Mouse (Mus musculus): ENCODE data around the gene Gm21985.

The Gm21985 gene

DNA sequence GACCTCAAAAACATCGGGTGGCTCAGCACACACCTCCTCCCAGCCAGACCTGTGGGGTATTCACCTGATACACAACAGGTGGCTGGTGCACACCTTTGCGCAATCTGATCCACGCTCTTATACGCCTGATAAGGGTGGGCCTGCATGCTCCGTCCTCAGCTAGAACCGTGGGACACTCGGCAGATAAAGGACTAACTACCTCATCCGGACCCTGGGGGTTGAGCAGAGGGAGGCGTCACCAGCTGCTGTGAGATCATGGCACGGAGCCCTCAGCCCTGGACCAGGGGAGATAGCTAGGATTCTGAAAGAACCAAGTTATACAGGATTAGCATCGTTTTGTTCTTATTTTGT is at the start of gene Gm21985:
TSS of gene Gm21985 (plus strand) at position 73 of the 351 bp plus-strand sequence.
- DNase-seq: peak; percentile 56 to 73

DNA sequence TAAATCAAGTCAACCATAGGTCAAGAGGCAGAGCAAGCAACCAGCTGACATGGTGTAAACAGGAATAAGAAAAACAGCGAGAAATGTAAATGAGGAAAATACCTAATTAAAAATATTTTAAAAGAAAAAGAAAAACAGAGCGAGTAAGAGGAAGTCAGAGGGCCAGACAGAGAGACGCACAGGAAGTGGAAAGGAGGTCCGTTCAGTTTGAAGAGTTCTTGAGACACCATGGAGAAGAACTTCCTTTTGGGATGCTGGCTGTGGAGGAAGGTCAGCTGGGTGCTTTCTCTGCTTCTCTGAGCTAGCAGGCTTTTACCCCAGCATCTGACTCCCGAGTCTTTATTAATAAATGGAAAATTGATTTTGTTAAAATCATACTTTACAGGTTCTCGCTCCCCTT is 48.5 kb upstream of the Gm21985 start:
- no peak for DNase-seq

DNA sequence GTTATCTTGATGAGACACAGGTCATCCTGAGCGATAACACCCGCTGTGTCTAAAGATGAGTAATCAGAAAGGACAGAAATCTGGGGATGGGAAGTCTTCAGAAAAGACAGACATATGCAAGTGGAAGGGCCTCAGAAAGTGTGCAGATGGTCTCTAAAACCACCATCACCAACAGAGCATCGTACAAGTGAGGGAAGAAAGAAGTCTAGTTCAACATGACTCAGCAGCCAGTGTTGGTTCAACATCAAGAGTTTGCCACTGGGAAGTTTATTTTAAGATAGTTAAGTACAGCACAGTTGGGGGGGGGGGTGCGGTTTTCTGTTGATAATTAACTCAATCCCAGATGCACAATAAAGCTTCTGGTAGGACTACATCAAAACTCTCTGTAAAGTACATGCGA is 45.2 kb upstream of the Gm21985 start:
- no peak for DNase-seq

DNA sequence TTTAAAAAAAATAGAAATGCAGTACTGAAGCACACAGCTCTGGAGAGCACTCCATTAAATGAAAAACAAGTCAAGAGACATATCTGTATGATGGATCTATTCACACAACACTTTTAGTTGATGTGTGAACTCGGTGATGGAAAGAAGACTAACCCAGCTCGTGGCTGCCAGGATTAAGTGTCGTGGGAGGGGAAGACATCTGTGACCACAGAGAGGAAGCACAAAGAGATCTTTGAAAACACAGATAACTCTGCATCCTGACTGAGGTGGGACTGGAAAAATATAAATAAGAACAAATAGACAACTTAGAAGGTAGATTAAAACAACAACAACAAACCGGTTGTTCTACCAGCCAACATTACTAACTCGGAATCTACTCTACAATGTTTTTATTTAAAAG is 43.5 kb upstream of the Gm21985 start:
- DNase-seq: no peak

DNA sequence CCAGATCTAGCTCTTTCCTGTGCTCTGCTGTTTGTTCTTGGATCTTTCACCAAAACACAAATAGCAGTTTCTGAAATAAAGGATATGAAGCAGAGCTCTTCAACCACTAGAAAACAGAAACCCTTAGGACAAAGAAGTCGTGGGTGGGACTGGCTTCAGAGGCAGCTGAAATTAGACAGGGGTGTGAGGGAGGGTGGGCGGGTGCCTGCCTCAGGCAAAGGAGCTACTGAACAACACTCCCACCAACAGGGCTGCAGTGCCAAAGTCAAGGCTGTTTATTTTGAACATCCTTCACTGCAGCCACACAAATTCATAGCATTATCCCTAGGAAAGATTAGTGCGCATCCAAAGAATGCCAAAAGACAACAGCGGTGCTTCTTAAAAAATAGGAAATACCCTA is 41.8 kb upstream of the Gm21985 start:
- DNase-seq: no peak

DNA sequence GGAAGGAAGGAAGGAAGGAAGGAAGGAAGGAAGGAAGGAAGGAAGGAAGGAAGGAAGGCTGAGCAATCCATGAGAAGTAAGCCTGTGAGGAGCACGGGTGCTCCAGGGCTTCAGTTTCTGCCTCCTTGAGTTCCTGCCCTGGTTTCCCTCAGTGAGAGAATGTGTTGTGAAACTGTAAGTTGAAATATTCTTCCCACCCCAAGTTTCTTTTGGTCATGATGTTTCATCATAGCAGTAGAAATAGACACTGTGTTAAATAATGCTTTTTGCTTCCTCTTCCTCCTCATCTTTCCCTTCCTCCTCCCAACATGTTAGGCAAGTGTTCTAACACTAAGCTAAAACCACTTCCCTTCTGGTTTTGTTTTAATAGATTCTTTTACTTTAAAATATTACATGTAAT is 33.5 kb upstream of the Gm21985 start:
- DNase-seq: no peak

DNA sequence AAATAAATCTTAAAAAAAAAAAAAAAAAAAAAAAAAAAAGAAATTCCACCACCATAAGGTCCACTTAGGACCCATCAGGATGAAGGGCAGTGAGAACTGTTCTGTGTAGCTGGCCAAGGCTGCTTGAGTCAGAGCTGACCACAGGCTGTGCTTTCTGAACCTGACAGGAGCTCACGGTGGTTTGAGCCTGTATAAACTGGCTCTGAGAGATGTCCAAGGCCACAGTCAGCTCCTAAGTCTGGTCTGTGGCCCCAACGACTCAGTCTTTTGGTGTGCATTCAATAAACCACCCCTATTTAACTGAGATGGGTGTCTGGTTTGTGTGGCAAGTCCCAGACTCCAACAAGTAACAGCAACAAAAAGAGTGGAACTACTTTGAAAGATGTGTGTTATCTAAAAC is 29.5 kb upstream of the Gm21985 start:
- DNase-seq: no peak

DNA sequence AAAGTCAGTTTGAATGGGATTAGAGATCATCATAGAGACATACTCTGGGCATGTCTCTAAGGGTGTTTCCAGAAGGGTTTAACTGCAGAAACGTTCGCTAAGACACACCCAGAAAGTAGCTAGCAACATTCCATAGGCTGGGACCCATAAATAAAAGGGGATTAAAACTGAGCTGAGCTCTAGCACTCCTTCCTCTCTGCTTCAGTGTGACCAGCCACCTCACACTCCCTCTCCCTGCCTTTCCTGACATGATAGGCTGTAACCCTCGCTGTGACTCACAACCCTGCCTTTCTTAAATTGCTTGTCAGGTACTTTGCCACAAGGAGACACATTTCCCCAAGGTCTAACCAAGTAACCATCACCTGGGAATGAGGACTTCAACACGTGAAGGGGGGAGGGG is 28.1 kb upstream of the Gm21985 start:
- no peak for DNase-seq

DNA sequence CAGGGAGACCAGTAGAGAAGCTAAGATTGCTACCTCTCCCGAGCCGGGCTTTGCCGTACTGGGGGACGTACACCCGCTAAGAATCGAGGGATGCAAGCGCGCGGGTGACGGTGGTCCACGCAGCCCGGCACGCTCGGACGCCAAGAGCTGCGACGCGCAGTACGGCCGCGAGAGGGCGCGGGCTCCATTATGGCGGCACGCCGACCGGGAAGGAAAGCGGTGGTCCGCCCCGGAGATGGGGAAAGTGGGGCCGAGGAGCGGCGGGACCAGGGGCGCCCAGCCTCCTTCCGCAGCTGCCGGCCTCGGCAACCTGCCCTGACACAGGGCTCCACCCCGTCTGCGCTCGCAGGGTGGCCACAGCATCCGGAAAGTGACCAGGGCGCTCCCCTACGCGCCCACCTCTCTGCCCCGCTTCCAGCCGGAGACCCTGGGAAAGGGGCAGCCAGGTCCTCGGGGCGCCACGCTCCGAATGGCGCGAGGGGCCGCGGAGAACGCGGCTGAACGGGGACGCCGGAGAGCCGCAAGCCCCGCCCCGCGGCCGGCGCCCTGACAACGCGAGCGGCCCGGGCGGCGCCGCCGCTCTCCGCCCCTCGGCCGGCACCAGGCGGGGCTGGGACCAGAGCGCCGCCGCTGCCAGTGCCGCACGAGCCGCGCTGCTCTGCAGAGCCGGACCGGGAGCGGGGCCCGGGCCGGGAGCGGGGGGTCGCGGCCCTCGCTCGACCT is 26.7 kb upstream of the Gm21985 start, which contains the start of gene Lpcat4:
TSS of gene Lpcat4 (plus strand) at position 257 of the 723 bp plus-strand sequence.
- peak; percentile 80 to 92 for DNase-seq

DNA sequence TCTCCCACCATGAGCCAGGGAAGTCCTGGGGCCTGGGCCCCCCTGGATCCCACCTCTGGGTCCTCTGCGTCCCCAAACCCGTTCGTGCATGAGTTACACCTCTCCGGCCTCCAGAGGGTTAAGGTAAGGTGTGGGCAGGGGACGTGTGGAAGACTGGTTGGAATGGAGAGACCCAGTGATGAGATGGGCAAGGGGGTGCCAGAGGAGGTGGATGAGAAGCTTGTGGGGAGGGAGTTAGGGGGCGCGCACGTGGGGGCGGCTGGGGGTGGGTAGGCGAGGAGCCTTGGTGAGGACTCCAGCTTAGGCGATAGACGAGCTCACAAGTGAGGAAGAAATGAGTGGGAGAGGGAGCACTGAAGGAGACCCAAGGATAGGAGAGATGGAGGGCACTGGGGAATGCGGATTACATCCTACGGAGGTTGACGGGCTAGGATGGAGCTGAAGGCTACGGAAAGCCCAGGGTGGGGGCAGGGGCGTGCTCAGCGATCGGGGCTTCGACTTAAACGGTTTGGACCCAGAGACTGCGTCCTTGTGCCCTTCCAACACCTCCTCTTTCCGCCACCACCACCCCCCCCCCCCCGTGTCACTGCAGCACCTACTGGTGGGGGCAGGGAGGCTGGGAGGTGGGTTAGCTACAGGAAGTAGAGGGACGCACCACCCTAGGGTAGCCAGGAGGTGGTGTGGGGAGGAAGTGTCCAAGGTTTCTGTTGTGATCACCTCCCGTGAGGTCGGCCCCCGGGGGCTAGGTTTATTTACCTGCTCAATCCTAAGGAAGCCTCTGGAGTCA is 26.0 kb upstream of the Gm21985 start:
- DNase-seq: peak in 1 of 2 experiments; percentile 36

DNA sequence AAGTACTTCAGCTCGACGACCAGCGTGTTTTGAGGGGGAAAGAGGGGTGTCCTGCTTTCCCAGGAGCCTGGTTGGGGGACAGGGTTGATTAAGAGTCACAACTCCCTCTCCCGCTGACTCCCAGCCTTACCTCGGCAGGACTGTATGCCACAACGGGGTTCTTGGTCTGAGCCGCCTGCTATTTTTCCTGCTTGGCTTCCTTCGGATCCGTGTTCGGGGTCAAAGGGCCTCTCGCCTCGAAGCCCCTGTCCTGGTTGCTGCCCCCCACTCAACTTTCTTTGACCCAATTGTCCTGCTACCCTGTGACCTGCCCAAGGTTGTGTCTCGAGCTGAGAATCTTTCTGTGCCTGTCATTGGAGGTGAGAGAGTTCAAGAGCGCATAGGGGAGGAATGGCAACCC is 24.3 kb upstream of the Gm21985 start:
- DNase-seq: no peak

DNA sequence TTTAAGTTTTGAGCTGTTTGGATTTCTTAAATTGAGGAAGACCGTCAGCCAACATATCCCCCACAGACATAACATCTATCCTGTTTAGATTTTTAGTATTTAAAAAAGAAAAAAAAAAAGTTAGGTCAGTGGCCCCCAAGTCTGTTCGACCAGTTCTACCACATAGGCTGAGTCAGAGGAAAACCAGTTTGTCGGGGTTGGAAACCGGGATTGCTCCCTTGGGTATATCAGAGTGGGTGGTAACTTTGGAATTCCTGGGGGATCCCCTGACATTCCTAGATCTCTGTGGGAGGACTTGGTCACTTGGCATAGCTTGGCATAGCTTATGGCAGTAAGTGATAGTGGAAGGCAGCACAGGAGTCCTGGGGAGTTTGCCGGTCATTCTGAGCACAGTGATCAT is 20.8 kb upstream of the Gm21985 start:
- DNase-seq: no peak

DNA sequence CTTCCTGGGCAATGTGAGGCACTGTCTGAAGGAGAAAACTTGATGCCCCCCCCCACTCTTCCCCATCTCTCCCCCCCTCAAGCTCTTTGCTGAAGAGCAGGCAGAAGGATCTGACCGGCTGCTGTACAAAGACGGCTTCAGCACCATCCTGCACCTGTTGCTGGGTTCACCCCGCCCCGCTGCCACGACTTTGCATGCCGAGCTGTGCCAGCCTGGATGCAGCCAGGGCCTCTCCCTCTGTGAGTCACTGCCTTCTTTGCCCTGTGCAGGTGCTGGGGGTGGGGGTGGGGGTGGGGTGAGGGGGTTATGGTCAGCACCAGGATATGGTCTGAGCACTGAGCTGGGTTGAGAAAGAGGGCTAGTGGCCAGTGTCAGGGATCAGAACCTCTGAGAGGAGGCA is 19.9 kb upstream of the Gm21985 start:
- no peak for DNase-seq

DNA sequence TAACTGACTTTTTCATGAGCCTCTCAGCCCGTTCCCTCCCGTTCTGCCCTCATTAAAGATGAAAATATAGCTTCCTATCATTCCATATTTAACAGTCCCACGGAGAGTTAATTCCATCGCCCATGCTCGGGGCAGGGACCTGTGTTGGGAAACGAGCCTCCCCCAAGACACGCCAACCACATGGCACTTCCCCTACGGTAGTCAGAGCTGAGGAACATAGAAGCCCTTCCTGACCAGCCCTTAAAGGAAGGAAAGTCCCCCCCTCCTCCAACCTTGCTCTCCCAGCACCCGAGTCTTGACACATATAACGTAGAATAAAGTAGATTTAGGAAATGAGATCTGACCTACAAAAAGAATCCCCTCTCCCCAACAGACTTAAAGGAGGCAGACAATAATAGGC is 18.8 kb upstream of the Gm21985 start:
- no peak for DNase-seq

DNA sequence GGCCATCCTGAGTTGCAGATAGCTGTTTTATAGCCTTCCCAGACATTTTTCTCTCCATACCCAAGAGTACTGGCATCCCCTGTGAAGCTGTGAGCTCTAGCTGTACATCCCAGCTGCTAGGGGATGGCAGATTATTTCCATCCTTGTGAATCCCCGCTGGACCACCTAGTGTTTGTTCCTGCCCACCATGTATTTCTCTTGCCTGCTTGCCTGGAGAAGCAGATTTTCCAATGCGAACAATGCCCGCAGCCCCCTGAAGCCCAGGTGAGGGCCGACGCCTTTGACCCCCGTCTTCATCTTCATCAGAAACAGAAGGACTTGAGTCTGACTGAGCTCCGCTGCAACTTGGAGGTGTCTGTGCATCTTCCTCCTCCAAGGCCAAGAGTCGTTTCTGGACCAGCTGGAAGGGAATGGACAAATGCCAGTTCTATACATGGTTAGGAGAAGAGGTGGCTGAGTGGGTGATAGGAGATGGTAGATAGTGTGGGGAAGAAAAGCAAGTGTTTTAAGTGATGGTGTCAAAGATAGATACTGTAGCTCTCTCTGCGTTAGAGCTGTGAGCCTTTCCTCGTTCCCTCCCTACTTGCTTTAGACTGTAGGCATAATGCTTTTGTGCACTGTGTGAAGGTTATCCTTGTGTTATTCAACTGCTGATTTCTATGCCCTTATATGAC is 16.2 kb upstream of the Gm21985 start:
- no peak for DNase-seq

DNA sequence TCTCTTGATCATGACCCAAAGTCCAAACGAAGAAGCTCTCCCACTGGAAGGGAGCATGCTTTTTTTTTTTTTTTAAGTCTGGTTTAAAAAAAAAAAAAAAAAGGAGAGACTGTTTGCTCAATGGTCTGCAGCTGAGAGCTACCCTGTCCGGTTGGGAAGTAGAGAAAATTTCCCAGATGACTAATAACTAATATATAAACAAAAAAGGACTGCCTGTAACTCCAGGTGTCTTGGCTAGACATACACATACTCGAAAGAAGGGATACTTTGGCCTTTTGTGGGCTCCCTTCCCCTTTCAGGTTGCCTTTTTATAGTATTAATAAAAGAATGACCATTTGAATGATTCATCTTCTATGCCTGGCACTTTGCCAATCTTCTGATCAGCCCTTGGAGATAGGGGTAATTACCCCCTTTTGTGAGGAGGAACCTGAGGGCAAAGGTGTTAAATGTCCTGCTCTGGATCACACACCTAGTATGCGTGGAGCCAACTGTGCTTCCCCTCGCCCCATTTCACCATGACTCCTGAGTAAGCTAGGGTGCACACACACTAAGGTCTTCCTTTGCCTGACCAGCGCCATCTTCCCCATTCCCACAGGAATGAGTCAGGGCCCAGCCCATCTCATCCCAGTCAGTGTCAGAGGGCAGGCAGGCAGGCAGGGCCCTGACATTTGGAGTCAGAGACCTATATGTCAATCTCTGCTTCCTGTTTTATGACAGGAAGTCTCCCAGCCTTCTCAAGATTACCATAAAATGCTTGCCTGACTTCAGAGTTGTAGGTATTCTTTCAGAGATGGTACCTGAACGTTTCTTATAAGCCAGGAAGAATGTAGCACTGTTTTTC is 11.2 kb upstream of the Gm21985 start:
- no peak for DNase-seq

DNA sequence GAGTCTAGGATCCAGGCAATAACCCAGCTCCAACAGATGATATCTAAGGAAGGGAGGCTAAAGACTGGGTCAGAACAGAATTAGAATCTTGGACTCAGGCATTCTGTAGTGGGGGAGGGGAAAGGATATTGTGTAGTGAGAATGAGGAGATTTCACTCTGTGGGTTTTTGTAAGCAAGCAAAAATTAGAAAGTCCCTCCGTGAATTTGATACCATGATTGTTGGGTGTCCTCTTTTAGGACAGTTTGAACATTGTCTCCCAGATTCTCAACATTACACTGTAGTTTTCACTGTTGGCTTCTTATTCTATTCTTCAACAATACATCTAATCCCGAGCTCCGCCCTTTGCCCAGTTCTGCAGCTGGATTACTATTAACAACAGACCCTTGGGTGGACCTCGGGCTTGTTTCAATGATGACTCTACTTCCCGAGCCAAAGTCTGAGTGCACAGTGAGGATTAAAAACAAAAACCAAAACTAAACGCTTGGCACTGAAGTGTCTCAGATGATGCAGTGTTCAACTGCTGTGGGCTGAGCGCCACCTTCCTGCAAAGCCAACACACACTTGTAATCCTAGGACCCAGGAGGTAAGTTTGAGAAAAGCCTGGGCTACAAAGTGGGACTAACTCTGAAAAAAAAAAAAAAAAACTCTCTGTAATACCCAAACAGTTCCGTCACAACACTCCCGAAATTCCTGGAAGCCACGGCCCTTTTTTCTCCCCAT is 6.7 kb upstream of the Gm21985 start, which contains the start of gene Nutm1:
TSS of gene Nutm1 (minus strand) at position 51 of the 722 bp plus-strand sequence.
- peak in 1 of 2 experiments; percentile 49 for DNase-seq

DNA sequence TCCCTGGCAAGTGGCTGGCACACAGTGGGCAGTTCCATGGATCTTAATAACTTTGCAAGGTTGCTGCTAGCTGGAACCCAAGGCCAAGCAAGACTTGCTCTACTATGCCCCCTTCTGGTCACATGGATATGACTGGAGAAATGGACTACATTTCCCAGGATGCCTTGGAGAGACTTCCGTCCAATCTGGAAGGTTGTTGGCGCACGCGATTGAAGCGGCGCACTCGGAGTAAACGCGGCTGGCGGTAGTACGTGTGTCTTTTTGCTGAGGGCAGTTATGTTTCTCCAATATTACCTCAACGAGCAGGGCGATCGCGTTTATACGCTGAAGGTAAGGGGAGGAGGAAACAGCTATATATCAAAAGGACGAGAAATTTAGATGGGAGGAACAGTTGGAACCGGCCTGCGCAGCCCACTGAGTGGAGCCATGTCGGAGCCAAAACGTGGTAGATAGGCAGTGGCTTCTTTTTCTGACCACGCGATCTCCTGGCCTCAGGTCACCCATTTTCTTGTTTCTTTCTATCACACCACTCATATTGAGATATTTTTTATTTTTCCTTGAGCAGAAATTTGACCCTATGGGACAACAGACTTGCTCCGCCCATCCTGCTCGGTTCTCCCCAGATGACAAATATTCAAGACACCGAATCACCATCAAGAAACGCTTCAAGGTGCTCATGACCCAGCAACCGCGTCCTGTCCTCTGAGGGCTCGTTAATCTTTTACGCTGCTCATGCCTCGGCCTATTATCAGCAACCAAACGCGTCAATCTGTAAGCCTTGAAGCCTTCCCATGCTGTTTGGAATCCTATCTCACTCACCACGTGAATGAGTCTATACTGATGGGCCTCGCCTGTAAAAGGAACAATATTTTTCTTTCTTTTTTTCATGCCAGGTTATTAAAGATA is 4.1 kb upstream of the Gm21985 start, which contains the start of gene Nop10:
TSS of gene Nop10 (plus strand) at position 179 of the 906 bp plus-strand sequence.
- DNase-seq: peak; percentile 87

DNA sequence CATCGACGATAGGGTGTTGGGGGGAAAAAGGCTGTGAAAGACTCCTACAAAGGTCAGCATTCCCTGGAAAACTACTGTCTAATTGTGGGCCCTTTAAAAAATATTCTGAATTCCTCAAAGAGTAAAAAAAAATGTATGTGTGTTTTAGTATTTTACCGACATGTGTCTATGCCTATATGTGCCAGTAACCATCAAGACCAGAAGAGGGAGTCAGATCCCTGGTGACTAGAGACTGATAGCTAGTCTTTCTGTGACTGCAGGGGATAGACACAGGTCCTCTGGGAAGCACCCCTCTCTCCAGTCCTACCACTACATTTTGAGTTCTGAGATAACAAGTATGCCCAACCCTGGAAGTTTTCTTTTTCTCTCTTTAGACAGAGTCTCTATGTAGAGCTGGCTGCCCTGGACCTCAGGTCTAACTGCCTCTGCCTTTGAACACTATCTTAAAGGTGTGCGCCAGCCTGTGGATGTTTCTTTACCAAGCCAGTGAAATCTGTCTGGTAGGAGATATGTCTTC is 3.3 kb upstream of the Gm21985 start:
- DNase-seq: no peak

DNA sequence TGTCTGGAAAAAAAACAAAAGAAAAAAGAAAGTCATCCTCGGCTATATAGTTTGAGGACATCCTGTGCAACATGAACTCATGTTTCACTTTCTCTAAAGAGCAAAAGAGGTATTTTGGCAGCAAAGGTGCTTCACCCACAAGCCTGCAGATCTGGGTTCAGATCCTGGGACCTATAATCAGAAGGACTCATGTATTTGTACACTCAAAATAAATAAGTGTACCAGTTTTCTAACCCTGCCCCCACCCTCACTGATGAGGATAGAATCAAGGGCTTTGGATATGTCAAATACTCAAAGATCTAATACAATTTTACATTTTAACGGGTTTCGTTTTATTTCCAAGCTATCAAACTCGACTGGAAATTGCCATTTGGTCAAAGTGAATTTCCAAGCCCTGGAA is 1.8 kb upstream of the Gm21985 start:
- DNase-seq: no peak

Measured in kidney, postnatal 36 days (tissue).